Mouse (Mus musculus) B cell, adult 62 days (primary cell): ENCODE data around the gene Cbx7. TPM values are rescaled to one million over a fixed set of nuclear protein-coding genes. Genes with fewer than 3 reads are reported as not detected.

Experiments used
- total RNA-seq: library from RNA; stranded (reverse); gene quantifications from 4 replicates; pipeline ENCODE4 v1.2.4, GENCODE M21; 2023

Cbx7 gene
- total RNA-seq, result 111 to 141 TPM (median 116 TPM) in 4 replicates

GRCm38 (mm10) chr15:79970940-79971339 lies at the start of gene Cbx7:
TSS of gene Cbx7 (minus strand) at chr15:79971119.

DNA sequence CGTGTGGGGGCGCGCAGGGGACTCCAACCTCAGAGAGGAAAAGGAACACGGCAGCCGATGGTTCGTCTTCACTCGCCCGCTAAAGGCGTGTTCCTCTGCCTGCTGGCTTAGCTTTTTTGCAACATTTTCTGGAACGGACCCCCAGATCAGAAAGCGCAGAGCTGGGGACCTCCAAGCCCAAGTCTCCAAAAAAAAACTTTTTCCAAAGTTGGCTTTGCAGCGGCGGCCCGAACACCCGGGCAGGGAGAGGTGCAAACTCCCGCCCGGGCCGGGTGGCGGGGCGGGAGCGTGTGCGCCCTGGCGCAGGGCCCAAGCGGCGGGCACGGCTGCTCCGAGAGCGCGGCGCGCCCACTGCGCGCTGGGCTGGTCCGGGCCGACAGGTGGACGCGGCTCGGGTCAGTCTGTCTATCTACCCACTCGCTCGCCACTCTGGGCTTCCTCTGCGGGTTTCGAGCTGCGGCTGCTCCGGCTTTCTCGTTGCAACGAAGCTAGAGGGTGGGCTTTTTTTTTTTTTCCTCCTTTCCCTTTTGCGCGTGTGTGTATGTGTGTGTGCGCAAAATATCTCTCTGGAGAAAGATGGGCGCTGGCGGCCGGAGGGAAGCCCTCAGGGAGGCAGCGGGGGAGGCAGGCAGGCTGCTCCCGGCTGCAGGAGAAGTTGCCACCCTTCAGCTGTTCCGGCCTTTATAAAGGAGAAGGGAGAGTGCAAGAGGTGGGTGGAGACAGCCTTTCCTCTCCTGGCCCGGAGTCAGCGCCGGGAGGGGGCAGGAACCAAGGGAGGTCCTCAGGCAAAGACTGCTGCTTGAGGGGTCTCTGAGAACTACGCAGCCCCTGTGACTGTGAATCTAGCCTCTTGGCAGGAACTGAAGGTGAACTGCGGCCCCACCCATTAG lies 43.6 kb upstream of the Cbx7 start, which contains the start of gene Pdgfb:
Gene Pdgfb (minus strand): TSS at position 657 of the 890 bp plus-strand sequence.

DNA sequence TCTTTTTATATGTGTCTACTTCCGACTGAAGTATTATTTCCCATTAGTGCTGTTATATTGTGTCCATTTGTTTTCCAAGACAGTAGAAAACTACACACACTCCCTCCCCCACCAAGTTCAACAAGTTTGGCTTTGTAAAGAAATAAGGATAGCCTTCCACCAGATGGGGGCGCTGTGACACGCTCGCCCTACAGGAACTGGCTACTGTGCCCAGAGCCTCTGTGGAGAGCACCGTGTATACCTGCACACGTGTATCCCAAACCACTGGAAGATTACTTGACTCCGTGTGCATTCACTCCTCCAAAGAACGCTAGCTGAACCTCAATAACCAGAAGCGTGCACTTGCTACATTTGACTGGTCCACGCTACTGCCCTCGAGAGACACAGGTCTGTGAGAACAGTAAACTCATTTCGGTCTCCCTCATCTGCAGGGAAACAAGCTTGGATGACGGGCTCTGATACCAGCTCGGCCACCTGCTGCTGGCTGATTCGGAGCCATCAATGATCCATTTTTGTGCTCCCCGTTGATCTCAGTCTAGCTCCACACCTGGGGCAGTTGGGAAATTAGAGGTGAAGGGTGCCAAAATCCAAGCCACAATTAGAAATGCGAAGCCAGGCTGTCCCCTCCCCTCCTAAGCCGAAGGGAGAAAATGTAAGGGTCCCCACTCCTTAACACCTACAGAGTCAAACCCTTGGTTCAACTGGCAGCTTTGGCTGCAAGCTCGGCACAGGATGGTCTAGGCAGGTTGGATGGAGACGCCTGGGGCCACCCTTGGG lies 79.3 kb downstream of the Cbx7 start, which contains the start of gene Apobec3:
Gene Apobec3 (plus strand): TSS at position 224 of the 777 bp plus-strand sequence.

Other genes starting within 250 kb of the Cbx7 start
- gene Sun2, start 228.6 kb downstream of the Cbx7 start, total RNA-seq, result 456 to 501 TPM (median 488 TPM) in 4 replicates
- 7.5 to 9.0 TPM (median 8.6 TPM) in 4 replicates for gene Dnal4, start 193.3 kb downstream of the Cbx7 start, total RNA-seq
- 0.21 to 0.44 TPM (median 0.24 TPM) in 4 replicates for gene Nptxr, start 166.4 kb downstream of the Cbx7 start, total RNA-seq
- not detected in 4 replicates for gene Npcd, start 136.9 kb downstream of the Cbx7 start, total RNA-seq
- 10.9 to 19.0 TPM (median 15.8 TPM) in 4 replicates for gene Cbx6, start 136.4 kb downstream of the Cbx7 start, total RNA-seq
- gene Apobec3, start 79.5 kb downstream of the Cbx7 start, total RNA-seq, result 281 to 328 TPM (median 317 TPM) in 4 replicates
- gene Pdgfb, start 43.9 kb upstream of the Cbx7 start, total RNA-seq, result 0.32 to 0.72 TPM (median 0.45 TPM) in 4 replicates
- not detected in 4 replicates for gene Syngr1, start 120.2 kb upstream of the Cbx7 start, total RNA-seq
- gene Rpl3, start 120.7 kb upstream of the Cbx7 start, total RNA-seq, result 1,049 to 1,131 TPM (median 1,090 TPM) in 4 replicates
- gene Tab1, start 162.0 kb upstream of the Cbx7 start, total RNA-seq, result 15.9 to 24.3 TPM (median 18.2 TPM) in 4 replicates
- gene Mgat3, start 202.6 kb upstream of the Cbx7 start, total RNA-seq, result not detected in 4 replicates